Mouse (Mus musculus): ENCODE measurements around the gene Olfr675. TPM values are rescaled to one million over a fixed set of nuclear protein-coding genes. Genes with fewer than 3 reads are reported as not detected.
"Not testable (repeated sequence)": the region's sequence is repeated elsewhere in the genome, so short reads cannot be mapped to it uniquely, and the experiment has no call there.

Olfr675 gene
- not detected in 2 replicates for polyA plus RNA-seq (2012; rRNA removed)

DNA sequence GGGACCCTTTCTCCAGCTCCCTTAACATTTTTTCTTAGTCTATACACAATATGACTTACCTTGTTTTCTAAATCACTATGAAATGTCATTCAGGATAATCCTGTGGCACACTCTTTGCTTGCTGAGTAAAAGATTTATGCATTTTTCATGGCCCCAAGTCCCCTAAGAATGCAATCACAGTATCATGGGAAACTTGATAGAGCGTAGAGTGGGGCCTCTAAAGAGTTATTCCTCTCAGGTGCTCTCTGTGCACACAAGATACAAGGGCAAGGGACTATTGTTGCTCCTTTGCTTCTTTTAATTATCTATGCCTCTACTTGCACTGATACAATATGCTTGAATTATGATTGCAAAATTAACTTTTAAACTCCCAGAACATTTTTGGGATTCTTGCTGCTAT lies at the start of gene Olfr675:
Olfr675 (minus strand) TSS at position 101 of the 400 bp plus-strand sequence.
- 67% methylated on average over 1 of the region's 1 CpGs for WGBS
- Histone ChIP-seq H3K4me1 (ENCODE audit: control insufficient read depth, insufficient read depth, low read length) (no peaks in the 10 kb centered on the region), H3K4me3 (replicated peaks; ENCODE audit: extremely low read depth, low read depth, low read length) (no peak within 1 kb of the TSS)
- DNase-seq: no peak
- TF ChIP-seq CTCF (IDR thresholded peaks at IDR 0.05; ENCODE audit: insufficient read depth, low read length): no peak
- TF ChIP-seq POLR2A (IDR thresholded peaks at IDR 0.05; ENCODE audit: borderline replicate concordance, extremely low read depth, low read depth, low read length): no peak

DNA sequence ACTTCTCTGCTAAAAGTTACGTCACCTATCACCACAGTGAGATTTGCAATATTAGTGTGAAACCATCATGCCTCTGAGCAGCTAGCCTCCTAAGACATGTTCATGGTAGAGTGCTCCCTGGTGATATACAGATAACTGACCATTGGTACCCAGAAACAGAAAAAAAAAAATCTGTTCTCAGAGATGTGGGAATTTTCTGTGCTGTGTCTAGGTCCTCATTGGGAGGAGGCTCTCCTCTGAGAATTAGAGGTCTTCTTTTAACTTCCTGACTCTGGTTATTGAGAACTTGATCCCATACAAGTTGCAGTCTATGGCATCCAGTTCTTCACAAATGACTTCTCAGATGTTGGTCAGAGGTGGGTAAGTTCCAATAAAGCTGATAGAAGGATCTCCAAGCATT lies 35.9 kb upstream of the Olfr675 start, which contains the start of gene Olfr678:
Olfr678 (plus strand) TSS at position 301 of the 400 bp plus-strand sequence.
- H3K4me3 ChIP-seq (replicated peaks; ENCODE audit: extremely low read depth, low read depth, low read length): no peak within 1 kb of the TSS
- no peak for DNase-seq
- 73% methylated on average over 1 of the region's 1 CpGs for WGBS
- TF ChIP-seq CTCF (IDR thresholded peaks at IDR 0.05; ENCODE audit: insufficient read depth, low read length): no peak
- TF ChIP-seq POLR2A (IDR thresholded peaks at IDR 0.05; ENCODE audit: borderline replicate concordance, extremely low read depth, low read depth, low read length): no peak
- H3K4me1 ChIP-seq (ENCODE audit: control insufficient read depth, insufficient read depth, low read length): no peaks in the 10 kb centered on the region

DNA sequence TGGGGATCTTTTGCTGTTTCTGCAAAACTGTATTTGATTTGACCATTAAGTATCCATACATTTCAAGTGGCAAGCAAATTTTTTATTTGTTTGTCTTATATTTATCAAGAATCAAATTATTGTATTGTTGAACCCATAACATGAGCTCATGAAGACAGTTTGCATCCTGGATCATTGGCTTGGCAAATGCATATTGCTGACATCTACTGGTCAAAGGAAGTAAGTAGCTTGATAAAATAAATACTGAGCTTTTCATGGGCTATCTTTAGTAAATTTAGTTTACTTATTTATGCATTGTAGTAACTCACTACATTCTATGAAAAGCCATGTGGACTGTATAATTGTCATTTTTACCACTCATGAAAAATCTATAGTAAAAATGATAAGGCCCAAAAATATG lies 30.7 kb upstream of the Olfr675 start:
- no peak for DNase-seq
- no peak overlapping the region for H3K4me3 ChIP-seq (replicated peaks; ENCODE audit: extremely low read depth, low read depth, low read length)
- H3K4me1 ChIP-seq (ENCODE audit: control insufficient read depth, insufficient read depth, low read length): no peaks in the 10 kb centered on the region
- TF ChIP-seq POLR2A (IDR thresholded peaks at IDR 0.05; ENCODE audit: borderline replicate concordance, extremely low read depth, low read depth, low read length): no peak
- no peak for TF ChIP-seq CTCF (IDR thresholded peaks at IDR 0.05; ENCODE audit: insufficient read depth, low read length)

DNA sequence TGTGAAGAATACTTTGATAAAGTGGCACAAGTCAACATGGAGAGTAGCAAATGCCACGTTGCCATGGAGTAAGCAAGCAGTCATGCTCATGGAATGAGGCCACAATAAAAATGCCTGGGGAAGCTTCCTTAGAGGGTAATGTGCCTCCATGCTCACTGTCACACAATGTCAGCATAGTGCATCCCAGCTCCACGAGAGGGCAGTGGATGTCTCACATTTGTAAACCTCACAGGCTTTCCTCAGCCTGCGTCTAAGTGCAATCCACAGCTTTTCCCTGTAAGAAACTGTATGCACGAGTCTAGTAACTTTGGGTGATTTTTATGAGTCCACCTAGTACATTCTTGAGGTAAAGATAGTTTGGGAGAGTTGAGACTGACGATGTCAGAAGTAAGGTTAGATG lies 5.6 kb upstream of the Olfr675 start:
- DNase-seq; H3K4me1 ChIP-seq (ENCODE audit: control insufficient read depth, insufficient read depth, low read length); H3K4me3 ChIP-seq (replicated peaks; ENCODE audit: extremely low read depth, low read depth, low read length): not testable (repeated sequence)
- 48% methylated on average over 5 of the region's 5 CpGs for WGBS

DNA sequence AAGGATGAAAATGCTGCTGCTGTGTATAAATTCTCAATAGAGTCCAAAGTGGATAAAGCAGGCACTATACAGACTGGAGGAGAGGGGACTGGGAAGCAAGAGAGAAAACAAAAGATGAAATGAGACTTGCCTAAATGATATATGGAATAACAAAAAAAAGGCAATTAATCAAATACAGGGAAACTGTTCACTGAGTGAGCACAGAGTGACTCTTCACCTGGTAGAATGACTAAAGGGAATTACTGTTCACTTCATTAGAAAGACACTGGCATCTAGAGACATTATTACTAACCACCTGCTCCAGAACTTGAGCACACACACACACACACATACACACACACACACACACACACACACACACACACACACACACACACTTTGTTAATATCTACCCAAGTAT lies 4.1 kb upstream of the Olfr675 start, which contains the start of gene Olfr676:
Olfr676 (plus strand) TSS at position 301 of the 400 bp plus-strand sequence.
- Histone ChIP-seq H3K4me1 (ENCODE audit: control insufficient read depth, insufficient read depth, low read length) (no peaks in the 10 kb centered on the region), H3K4me3 (replicated peaks; ENCODE audit: extremely low read depth, low read depth, low read length) (no peak within 1 kb of the TSS)
- TF ChIP-seq POLR2A (IDR thresholded peaks at IDR 0.05; ENCODE audit: borderline replicate concordance, extremely low read depth, low read depth, low read length): no peak
- TF ChIP-seq CTCF (IDR thresholded peaks at IDR 0.05; ENCODE audit: insufficient read depth, low read length): no peak
- no peak for DNase-seq

DNA sequence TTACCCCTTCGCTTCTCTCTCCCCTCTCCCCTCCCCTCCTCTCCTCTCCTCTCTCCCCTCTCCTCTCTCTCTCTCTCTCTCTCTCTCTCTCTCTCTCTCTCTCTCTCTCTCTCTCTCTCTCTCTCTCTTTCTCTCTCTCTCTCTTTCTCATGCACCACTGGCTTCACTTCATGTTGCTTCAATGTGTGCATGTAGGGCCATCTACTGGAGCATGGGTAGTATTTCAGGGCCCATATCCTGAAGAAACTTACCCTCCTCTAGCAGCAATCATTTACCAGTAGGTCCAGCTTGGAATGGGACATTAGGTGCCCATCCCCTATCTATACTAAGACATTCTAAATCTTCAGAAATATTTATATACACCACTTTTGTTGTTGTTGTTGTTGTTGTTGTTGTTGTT lies 5.7 kb downstream of the Olfr675 start:
- no peak overlapping the region for H3K4me3 ChIP-seq (replicated peaks; ENCODE audit: extremely low read depth, low read depth, low read length)
- 86% methylated on average over 1 of the region's 1 CpGs for WGBS
- TF ChIP-seq CTCF (IDR thresholded peaks at IDR 0.05; ENCODE audit: insufficient read depth, low read length) (no peak), POLR2A (IDR thresholded peaks at IDR 0.05; ENCODE audit: borderline replicate concordance, extremely low read depth, low read depth, low read length) (no peak)
- DNase-seq: no peak
- H3K4me1 ChIP-seq (ENCODE audit: control insufficient read depth, insufficient read depth, low read length): no peaks in the 10 kb centered on the region

DNA sequence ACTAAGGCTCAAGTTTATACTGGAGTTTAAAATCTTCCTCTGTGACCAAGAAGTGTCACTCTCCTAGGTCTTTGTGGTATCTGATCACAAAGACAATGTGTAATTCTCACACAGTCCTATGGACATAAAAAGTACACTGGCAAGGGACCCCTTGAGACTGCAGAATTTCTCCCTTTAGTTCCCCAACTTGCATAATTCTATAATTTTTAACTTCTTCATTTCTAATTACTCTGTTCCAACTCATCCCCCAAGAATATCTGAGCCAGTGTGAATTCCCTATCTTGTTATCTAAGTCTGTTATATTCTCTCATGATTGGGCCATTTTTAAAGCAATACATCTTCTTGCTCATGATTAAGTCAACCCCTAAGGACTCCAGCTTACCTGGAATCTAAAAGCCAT lies 26.3 kb downstream of the Olfr675 start, which contains the start of gene Olfr672:
Olfr672 (minus strand) TSS at position 101 of the 400 bp plus-strand sequence.
- Histone ChIP-seq H3K4me3 (replicated peaks; ENCODE audit: extremely low read depth, low read depth, low read length) (no peak within 1 kb of the TSS), H3K4me1 (ENCODE audit: control insufficient read depth, insufficient read depth, low read length) (no peaks in the 10 kb centered on the region)
- TF ChIP-seq CTCF (IDR thresholded peaks at IDR 0.05; ENCODE audit: insufficient read depth, low read length) (no peak), POLR2A (IDR thresholded peaks at IDR 0.05; ENCODE audit: borderline replicate concordance, extremely low read depth, low read depth, low read length) (no peak)
- no peak for DNase-seq

DNA sequence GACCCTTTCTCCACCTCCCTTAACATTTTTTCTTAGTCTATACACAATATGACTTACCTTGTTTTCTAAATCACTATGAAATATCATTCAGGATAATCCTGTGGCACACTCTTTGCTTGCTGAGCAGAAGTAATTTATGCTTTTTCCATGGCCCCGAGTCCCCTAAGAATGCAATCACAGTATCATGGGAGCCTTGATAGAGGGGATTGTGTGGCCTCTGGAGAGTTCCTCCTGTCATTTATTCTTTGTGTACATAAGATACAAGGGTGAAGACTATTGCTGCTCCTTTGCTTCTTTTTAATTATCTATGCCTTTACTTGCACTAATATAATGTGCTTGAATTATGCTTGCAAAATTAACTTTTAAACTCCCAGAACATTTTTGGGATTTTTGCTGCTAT lies 49.2 kb downstream of the Olfr675 start, which contains the start of gene Olfr671:
Olfr671 (minus strand) TSS at position 101 of the 400 bp plus-strand sequence.
- TF ChIP-seq POLR2A (IDR thresholded peaks at IDR 0.05; ENCODE audit: borderline replicate concordance, extremely low read depth, low read depth, low read length) (no peak), CTCF (IDR thresholded peaks at IDR 0.05; ENCODE audit: insufficient read depth, low read length) (no peak)
- no peak for DNase-seq
- WGBS: 66% methylated on average over 1 of the region's 1 CpGs
- Histone ChIP-seq H3K4me1 (ENCODE audit: control insufficient read depth, insufficient read depth, low read length) (no peaks in the 10 kb centered on the region), H3K4me3 (replicated peaks; ENCODE audit: extremely low read depth, low read depth, low read length) (no peak within 1 kb of the TSS)

DNA sequence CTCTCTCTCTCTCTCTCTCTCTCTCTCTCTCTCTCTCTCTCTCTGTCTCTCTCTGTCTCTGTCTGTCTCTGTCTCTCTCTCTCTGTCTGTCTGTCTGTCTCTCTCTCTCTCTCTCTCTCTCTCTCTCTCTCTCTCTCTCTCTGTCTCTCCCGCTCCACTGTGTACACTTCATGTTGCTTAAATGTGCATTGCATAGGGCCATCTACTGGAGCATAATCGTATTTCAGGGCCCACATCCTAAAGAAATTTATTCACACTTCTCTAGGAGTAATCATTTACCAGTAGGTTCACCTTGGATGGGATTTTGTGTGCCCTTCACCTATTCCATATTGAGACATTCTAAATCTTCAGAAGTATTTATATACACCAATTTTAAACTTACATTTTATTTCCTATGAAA lies 55.8 kb downstream of the Olfr675 start:
- WGBS: 53% methylated on average over 2 of the region's 2 CpGs
- not testable (repeated sequence) for H3K4me3 ChIP-seq (replicated peaks; ENCODE audit: extremely low read depth, low read depth, low read length); H3K4me1 ChIP-seq (ENCODE audit: control insufficient read depth, insufficient read depth, low read length)

More for the DNA sequence above, 55.8 kb downstream of the Olfr675 start:
- not testable (repeated sequence) for DNase-seq

Other genes starting within 250 kb of the Olfr675 start
- not detected in 2 replicates for gene Usp17lb, start 185.9 kb downstream of the Olfr675 start, polyA plus RNA-seq (2012; rRNA removed)
- not detected in 2 replicates for gene Usp17la, start 171.5 kb downstream of the Olfr675 start, polyA plus RNA-seq (2012; rRNA removed)
- gene Olfr665, start 150.4 kb downstream of the Olfr675 start, polyA plus RNA-seq (2012; rRNA removed): not detected in 2 replicates
- not detected in 2 replicates for gene Olfr666, start 132.5 kb downstream of the Olfr675 start, polyA plus RNA-seq (2012; rRNA removed)
- gene Olfr667, start 107.0 kb downstream of the Olfr675 start, polyA plus RNA-seq (2012; rRNA removed): not detected in 2 replicates
- gene Olfr668, start 100.4 kb downstream of the Olfr675 start, polyA plus RNA-seq (2012; rRNA removed): not detected in 2 replicates
- not detected in 2 replicates for gene Olfr669, start 94.2 kb downstream of the Olfr675 start, polyA plus RNA-seq (2012; rRNA removed)
- not detected in 2 replicates for gene Olfr670, start 65.8 kb downstream of the Olfr675 start, polyA plus RNA-seq (2012; rRNA removed)
- not detected in 2 replicates for gene Olfr671, start 49.3 kb downstream of the Olfr675 start, polyA plus RNA-seq (2012; rRNA removed)
- gene Olfr672, start 26.4 kb downstream of the Olfr675 start, polyA plus RNA-seq (2012; rRNA removed): not detected in 2 replicates
- gene Olfr676, start 4.2 kb upstream of the Olfr675 start, polyA plus RNA-seq (2012; rRNA removed): not detected in 2 replicates
- gene Olfr677, start 22.9 kb upstream of the Olfr675 start, polyA plus RNA-seq (2012; rRNA removed): not detected in 2 replicates
- not detected in 2 replicates for gene Olfr678, start 36.0 kb upstream of the Olfr675 start, polyA plus RNA-seq (2012; rRNA removed)
- gene Olfr679, start 52.7 kb upstream of the Olfr675 start, polyA plus RNA-seq (2012; rRNA removed): not detected in 2 replicates
- not detected in 2 replicates for gene Olfr680-ps1, start 64.4 kb upstream of the Olfr675 start, polyA plus RNA-seq (2012; rRNA removed)
- not detected in 2 replicates for gene Olfr681, start 88.4 kb upstream of the Olfr675 start, polyA plus RNA-seq (2012; rRNA removed)
- gene Olfr683, start 118.6 kb upstream of the Olfr675 start, polyA plus RNA-seq (2012; rRNA removed): not detected in 2 replicates
- gene Olfr684, start 135.2 kb upstream of the Olfr675 start, polyA plus RNA-seq (2012; rRNA removed): not detected in 2 replicates
- gene Olfr685, start 157.6 kb upstream of the Olfr675 start, polyA plus RNA-seq (2012; rRNA removed): not detected in 2 replicates
- gene Olfr686, start 179.0 kb upstream of the Olfr675 start, polyA plus RNA-seq (2012; rRNA removed): not detected in 2 replicates

Data from lung, adult 2 months (tissue).